Mouse (Mus musculus) NIH3T3 (cell line): ENCODE data around the gene C8a.

ENCODE experiments used
- DNase-seq: peaks from one replicate; pipeline ENCODE4 v3.0.0-alpha.2; 2012; ENCODE audit warnings: low read depth

The C8a gene

GRCm38 (mm10) chr4:104876323-104876722 lies at the start of gene C8a:
TSS of gene C8a (minus strand) at chr4:104876398.
- no peak for DNase-seq

- DNase-seq, result no peak
Observed at GRCm38 (mm10) chr4:104925383-104925782, 49.2 kb upstream of the C8a start.

GRCm38 (mm10) chr4:104918017-104918416 lies 41.8 kb upstream of the C8a start:
- DNase-seq, result peak; percentile 72

- DNase-seq, result peak; percentile 51
Observed at GRCm38 (mm10) chr4:104914711-104915247, 38.6 kb upstream of the C8a start.

GRCm38 (mm10) chr4:104913291-104914129 lies 37.3 kb upstream of the C8a start, which contains the start of gene Fyb2:
TSS of gene Fyb2 (plus strand) at chr4:104913456.
- DNase-seq, result no peak

GRCm38 (mm10) chr4:104911685-104912084 lies 35.5 kb upstream of the C8a start:
- peak; percentile 86 for DNase-seq

GRCm38 (mm10) chr4:104905049-104905448 lies 28.9 kb upstream of the C8a start:
- no peak for DNase-seq

GRCm38 (mm10) chr4:104902836-104903235 lies 26.6 kb upstream of the C8a start:
- DNase-seq, result no peak

- peak; percentile 83 for DNase-seq
Observed at GRCm38 (mm10) chr4:104894004-104894734, 18.0 kb upstream of the C8a start.

- DNase-seq, result no peak
Observed at GRCm38 (mm10) chr4:104893588-104893987, 17.4 kb upstream of the C8a start.

- no peak for DNase-seq
Observed at GRCm38 (mm10) chr4:104891708-104892107, 15.5 kb upstream of the C8a start.

- no peak for DNase-seq
Observed at GRCm38 (mm10) chr4:104888499-104889262, 12.5 kb upstream of the C8a start.

GRCm38 (mm10) chr4:104887486-104887885 lies 11.3 kb upstream of the C8a start:
- no peak for DNase-seq

- DNase-seq, result no peak
Observed at GRCm38 (mm10) chr4:104875832-104876231, 366 bp downstream of the C8a start.

GRCm38 (mm10) chr4:104870196-104870595 lies 6.0 kb downstream of the C8a start:
- DNase-seq, result no peak

- DNase-seq, result no peak
Observed at GRCm38 (mm10) chr4:104869581-104869980, 6.6 kb downstream of the C8a start.

- DNase-seq, result no peak
Observed at GRCm38 (mm10) chr4:104864397-104864796, 11.8 kb downstream of the C8a start.

- no peak for DNase-seq
Observed at GRCm38 (mm10) chr4:104861241-104861640, 15.0 kb downstream of the C8a start.

GRCm38 (mm10) chr4:104857823-104858222 lies 18.4 kb downstream of the C8a start:
- no peak for DNase-seq

- DNase-seq, result no peak
Observed at GRCm38 (mm10) chr4:104857029-104857428, 19.2 kb downstream of the C8a start, which contains the start of gene Gm17662. TSS of gene Gm17662 (plus strand) at chr4:104857329.

GRCm38 (mm10) chr4:104855216-104855615 lies 21.0 kb downstream of the C8a start:
- DNase-seq, result no peak

GRCm38 (mm10) chr4:104843546-104843945 lies 32.7 kb downstream of the C8a start:
- no peak for DNase-seq
